Mouse (Mus musculus) hindbrain, embryonic 15.5 days (tissue): ENCODE measurements around the gene Lsm4. TPM values are rescaled to one million over a fixed set of nuclear protein-coding genes. Genes with fewer than 3 reads are reported as not detected.

Source experiments
- ATAC-seq: fragments of 200-750 bp; cut with Nextera tagmentation; 2 replicates; pipeline ENCODE4 v1.8.0; 2017; ENCODE audit warnings: low read depth, moderate number of reproducible peaks, moderate TSS enrichment; ENCODE audit not compliant: low FRiP score
- H3K27ac ChIP-seq: fragments of 300-500 bp; sonication (generic); replicated peaks from 2 replicates; pipeline ENCODE4 v1.5.1; 2015; ENCODE audit warnings: mild to moderate bottlenecking, inconsistent platforms
- H3K27me3 ChIP-seq: fragments of 300-500 bp; sonication (generic); 2 replicates; pipeline ENCODE4 v1.6.1; 2015; ENCODE audit warnings: control low read depth, inconsistent platforms
- H3K36me3 ChIP-seq: fragments of 300-500 bp; sonication (generic); 2 replicates; pipeline ENCODE4 v1.6.1; 2015; ENCODE audit warnings: control low read depth, inconsistent platforms
- H3K4me1 ChIP-seq: fragments of 300-500 bp; sonication (generic); replicated peaks from 2 replicates; pipeline ENCODE4 v1.6.1; 2015; ENCODE audit warnings: control low read depth, inconsistent platforms
- H3K4me2 ChIP-seq: fragments of 300-500 bp; sonication (generic); 2 replicates; pipeline ENCODE4 v1.6.1; 2015; ENCODE audit warnings: moderate library complexity, mild to moderate bottlenecking, inconsistent platforms
- H3K4me3 ChIP-seq: fragments of 300-500 bp; sonication (generic); 2 replicates; pipeline ENCODE4 v1.5.1; 2015; ENCODE audit warnings: mild to moderate bottlenecking, inconsistent platforms
- H3K9ac ChIP-seq: fragments of 300-500 bp; sonication (generic); 2 replicates; pipeline ENCODE4 v1.6.1; 2015; ENCODE audit warnings: inconsistent platforms
- H3K9me3 ChIP-seq: fragments of 300-500 bp; sonication (generic); 2 replicates; pipeline ENCODE4 v1.6.1; 2016; ENCODE audit warnings: control low read depth, inconsistent platforms
- WGBS: fragments of 180-500 bp; shearing (Covaris S2); methylation state at CpG from one replicate; pipeline ENCODE4 v1.1.7; 2015; 5-methylcytosine and 5-hydroxymethylcytosine counted together
- polyA plus RNA-seq: library from polyadenylated mRNA; unstranded; fragments of >200 nt; fragmentation: Nextera tagmentation; extraction: Ambion mirVana; gene quantifications from 2 replicates; pipeline ENCODE4 v1.2.1, GENCODE M21; 2015

Lsm4 gene
- polyA plus RNA-seq, 1 experiment from 2014 or later: 192 TPM

GRCm38 (mm10) chr8:70665599-70665998, 7.4 kb upstream of the Lsm4 start:
- Histone ChIP-seq H3K9ac (no peak overlapping the region), H3K36me3 (no peaks in the 10 kb centered on the region), H3K4me3 (no peak overlapping the region), H3K27ac (no peak overlapping the region), H3K4me2 (no peak overlapping the region), H3K9me3 (no peaks in the 10 kb centered on the region), H3K4me1 (peaks cover under 1% of the 10 kb centered on the region), H3K27me3 (no peaks in the 10 kb centered on the region)
- WGBS: 88% methylated on average over 2 of the region's 2 CpGs
- ATAC-seq: no peak

- no peaks in the 10 kb centered on the region for H3K27me3 ChIP-seq
- no peak overlapping the region for H3K4me2 ChIP-seq
- no peaks in the 10 kb centered on the region for H3K9me3 ChIP-seq
- no peaks in the 10 kb centered on the region for H3K36me3 ChIP-seq
- no peak overlapping the region for H3K4me3 ChIP-seq
- 66% methylated on average over 5 of the region's 5 CpGs for WGBS
- peak; percentile 53; the same call in 1 of the 2 replicates for ATAC-seq
- H3K9ac ChIP-seq: no peak overlapping the region
- H3K27ac ChIP-seq: no peak overlapping the region
- H3K4me1 ChIP-seq: no peaks in the 10 kb centered on the region
Measured at GRCm38 (mm10) chr8:70667071-70667470, 6.0 kb upstream of the Lsm4 start.

- H3K4me3 ChIP-seq: no peak overlapping the region
- H3K27me3 ChIP-seq: no peaks in the 10 kb centered on the region
- no peak overlapping the region for H3K9ac ChIP-seq
- peak overlapping the region; percentile 99; the same call in 1 of the 2 replicates for H3K27ac ChIP-seq
- WGBS: 61% methylated on average over 10 of the region's 10 CpGs
- no peak for ATAC-seq
- no peaks in the 10 kb centered on the region for H3K9me3 ChIP-seq
- no peaks in the 10 kb centered on the region for H3K36me3 ChIP-seq
- no peak overlapping the region for H3K4me2 ChIP-seq
- peaks cover 19% of the 10 kb centered on the region for H3K4me1 ChIP-seq
Measured at GRCm38 (mm10) chr8:70671615-70672324, 1.3 kb upstream of the Lsm4 start.

GRCm38 (mm10) chr8:70672325-70673078, 546 bp upstream of the Lsm4 start:
- Histone ChIP-seq H3K9ac (peak overlapping the region; percentile 34; the same call in 1 of the 2 replicates), H3K4me2 (peak overlapping the region; percentile 56), H3K27ac (peak overlapping the region; percentile 99), H3K9me3 (no peaks in the 10 kb centered on the region), H3K4me3 (peak overlapping the region; percentile 70), H3K36me3 (no peaks in the 10 kb centered on the region), H3K27me3 (no peaks in the 10 kb centered on the region), H3K4me1 (peaks cover 19% of the 10 kb centered on the region)
- ATAC-seq: no peak
- 34% methylated on average over 19 of the region's 19 CpGs for WGBS

- H3K27me3 ChIP-seq: no peaks in the 10 kb centered on the region
- peak overlapping the region; percentile 99 for H3K27ac ChIP-seq
- H3K9me3 ChIP-seq: no peaks in the 10 kb centered on the region
- peaks cover 9% of the 10 kb centered on the region; the same call in 1 of the 2 replicates for H3K36me3 ChIP-seq
- peak overlapping the region; percentile 68 for H3K9ac ChIP-seq
- peaks cover 19% of the 10 kb centered on the region for H3K4me1 ChIP-seq
- peak overlapping the region; percentile 80 for H3K4me2 ChIP-seq
- 92% methylated on average over 3 of the region's 3 CpGs for WGBS
- ATAC-seq: no peak
- H3K4me3 ChIP-seq: peak overlapping the region; percentile 70
Measured at GRCm38 (mm10) chr8:70674109-70674508, 1.1 kb downstream of the Lsm4 start.

- Histone ChIP-seq H3K27ac (0 out of 2 replicates have a peak overlapping the region, but pooled peaks have one; percentile 14), H3K36me3 (peaks cover 9% of the 10 kb centered on the region; the same call in 1 of the 2 replicates), H3K4me3 (no peak overlapping the region), H3K9me3 (no peaks in the 10 kb centered on the region), H3K4me1 (peaks cover 19% of the 10 kb centered on the region), H3K4me2 (no peak overlapping the region; the same call in 1 of the 2 replicates), H3K9ac (no peak overlapping the region), H3K27me3 (no peaks in the 10 kb centered on the region)
- 95% methylated on average over 4 of the region's 4 CpGs for WGBS
- ATAC-seq: no peak
Measured at GRCm38 (mm10) chr8:70674716-70675115, 1.7 kb downstream of the Lsm4 start.

GRCm38 (mm10) chr8:70675336-70675735, 2.3 kb downstream of the Lsm4 start:
- Histone ChIP-seq H3K4me1 (peaks cover 19% of the 10 kb centered on the region), H3K27me3 (no peaks in the 10 kb centered on the region), H3K36me3 (peaks cover 9% of the 10 kb centered on the region; the same call in 1 of the 2 replicates), H3K4me3 (no peak overlapping the region), H3K27ac (no peak overlapping the region), H3K9me3 (no peaks in the 10 kb centered on the region), H3K4me2 (no peak overlapping the region), H3K9ac (no peak overlapping the region)
- ATAC-seq: no peak
- WGBS: 100% methylated on average over 1 of the region's 1 CpGs

- WGBS: 94% methylated on average over 15 of the region's 15 CpGs
- ATAC-seq: no peak
- Histone ChIP-seq H3K36me3 (peaks cover 9% of the 10 kb centered on the region; the same call in 1 of the 2 replicates), H3K9ac (no peak overlapping the region), H3K4me3 (no peak overlapping the region), H3K27me3 (no peaks in the 10 kb centered on the region), H3K4me2 (no peak overlapping the region), H3K9me3 (no peaks in the 10 kb centered on the region), H3K4me1 (peaks cover 21% of the 10 kb centered on the region), H3K27ac (no peak overlapping the region)
Measured at GRCm38 (mm10) chr8:70677451-70678080, 4.5 kb downstream of the Lsm4 start.

GRCm38 (mm10) chr8:70678679-70679078, 5.6 kb downstream of the Lsm4 start:
- no peak overlapping the region for H3K4me3 ChIP-seq

GRCm38 (mm10) chr8:70679404-70679803, 6.4 kb downstream of the Lsm4 start:
- Histone ChIP-seq H3K4me2 (no peak overlapping the region), H3K9me3 (no peaks in the 10 kb centered on the region), H3K27ac (no peak overlapping the region), H3K27me3 (no peaks in the 10 kb centered on the region), H3K9ac (no peak overlapping the region), H3K36me3 (peaks cover 9% of the 10 kb centered on the region; the same call in 1 of the 2 replicates), H3K4me1 (peaks cover 17% of the 10 kb centered on the region), H3K4me3 (no peak overlapping the region)
- 88% methylated on average over 4 of the region's 4 CpGs for WGBS
- no peak for ATAC-seq

More at GRCm38 (mm10) chr8:70678679-70679078, 5.6 kb downstream of the Lsm4 start:
- H3K36me3 ChIP-seq: peaks cover 9% of the 10 kb centered on the region; the same call in 1 of the 2 replicates
- no peaks in the 10 kb centered on the region for H3K27me3 ChIP-seq
- H3K9ac ChIP-seq: no peak overlapping the region
- H3K4me1 ChIP-seq: peaks cover 19% of the 10 kb centered on the region
- no peak for ATAC-seq
- H3K4me2 ChIP-seq: no peak overlapping the region
- no peak overlapping the region for H3K27ac ChIP-seq
- H3K9me3 ChIP-seq: no peaks in the 10 kb centered on the region

- WGBS: 90% methylated on average over 3 of the region's 3 CpGs
- no peak overlapping the region for H3K27ac ChIP-seq
- no peak overlapping the region for H3K9ac ChIP-seq
- H3K9me3 ChIP-seq: no peaks in the 10 kb centered on the region
- no peaks in the 10 kb centered on the region for H3K27me3 ChIP-seq
- peaks cover 9% of the 10 kb centered on the region; the same call in 1 of the 2 replicates for H3K36me3 ChIP-seq
- peaks cover 13% of the 10 kb centered on the region for H3K4me1 ChIP-seq
- no peak overlapping the region for H3K4me3 ChIP-seq
- H3K4me2 ChIP-seq: no peak overlapping the region
- no peak for ATAC-seq
Measured at GRCm38 (mm10) chr8:70680039-70680438, 7.0 kb downstream of the Lsm4 start.

GRCm38 (mm10) chr8:70681410-70681809, 8.4 kb downstream of the Lsm4 start:
- H3K4me1 ChIP-seq: peaks cover 12% of the 10 kb centered on the region; the same call in 1 of the 2 replicates
- 85% methylated on average over 3 of the region's 3 CpGs for WGBS
- H3K27ac ChIP-seq: no peak overlapping the region
- no peak overlapping the region for H3K9ac ChIP-seq
- H3K4me3 ChIP-seq: no peak overlapping the region
- no peaks in the 10 kb centered on the region for H3K27me3 ChIP-seq
- H3K9me3 ChIP-seq: no peaks in the 10 kb centered on the region
- ATAC-seq: no peak
- H3K4me2 ChIP-seq: no peak overlapping the region
- peaks cover 9% of the 10 kb centered on the region; the same call in 1 of the 2 replicates for H3K36me3 ChIP-seq
